ENCODE assay signal across 10 mouse cellular contexts in genomic region chr11:117314026-117314425, GRCm38 (mm10).
DNase-seq lines count a peak whose midpoint lies in the region; ATAC-seq lines count a peak whose summit lies in the region.
"Had no signal": no experiment of that assay in that cellular context is flagged by ENCODE, and none has a peak within 500 bp of the region (broad histone marks: within the 10 kb centered on the region; RNA-seq: fewer than 3 reads in every experiment).

No protein-coding gene starts in this region.

- H3K9me3 ChIP-seq in midbrain, embryonic 14.5 days (ENCODE audit: control insufficient read depth, low read length), result no peaks in the 10 kb centered on the region
- H3K9me3 ChIP-seq: heart, embryonic 15.5 days had no signal

- H3K36me3 ChIP-seq in splenic B cell, adult 2 months (ENCODE audit: control insufficient read depth, insufficient read depth, low read length, poor library complexity, severe bottlenecking), result no peaks in the 10 kb centered on the region
- H3K36me3 ChIP-seq in midbrain, embryonic 14.5 days (ENCODE audit: control insufficient read depth, insufficient read depth, low read length), result no peaks in the 10 kb centered on the region
- H3K36me3 ChIP-seq: heart, embryonic 15.5 days had no signal

- H3K4me2 ChIP-seq in midbrain, embryonic 14.5 days (ENCODE audit: low read length), result no peak overlapping the region
- H3K4me2 ChIP-seq: heart, embryonic 15.5 days had no signal

- H3K4me1 ChIP-seq in midbrain, embryonic 14.5 days (ENCODE audit: control insufficient read depth, insufficient read depth, low read length), result peaks cover 32% of the 10 kb centered on the region

- 89% methylated on average over 7 of the region's 7 CpGs for WGBS in midbrain, embryonic 14.5 days

- H3K4me3 ChIP-seq in midbrain, embryonic 14.5 days (replicated peaks; ENCODE audit: low read depth, low read length), result no peak overlapping the region
- H3K4me3 ChIP-seq: heart, embryonic 15.5 days had no signal

- DNase-seq in kidney, postnatal 10 days, result peak; percentile 44
- no peak for DNase-seq in kidney, adult 8-10 months
- peak; percentile 61 for DNase-seq in MN1 (ENCODE audit: low spot score)
- peak; percentile 88 for DNase-seq in fat pad, adult 2 months (ENCODE audit: extremely low read depth, low read depth, low spot score)
- DNase-seq in splenic B cell, adult 2 months (ENCODE audit: low read depth, low spot score), result peak; percentile 56
- no peak for DNase-seq in testis, postnatal 14 days (ENCODE audit: low spot score)
- no peak for DNase-seq in cerebellum, adult 8-10 months
- DNase-seq in midbrain, embryonic 14.5 days, result no peak
- DNase-seq: cerebellum, adult 2 months had no signal

- H3K27ac ChIP-seq in midbrain, embryonic 14.5 days (replicated peaks; ENCODE audit: low read depth, low read length), result no peak overlapping the region

- no peak overlapping the region for H3K9ac ChIP-seq in midbrain, embryonic 14.5 days (replicated peaks; ENCODE audit: low read length)
- H3K9ac ChIP-seq: heart, embryonic 15.5 days had no signal

- ATAC-seq in midbrain, embryonic 14.5 days (ENCODE audit: low FRiP score, low TSS enrichment), result no peak

- H3K27me3 ChIP-seq in splenic B cell, adult 2 months (ENCODE audit: control insufficient read depth, insufficient read depth, low read length, poor library complexity, severe bottlenecking), result no peaks in the 10 kb centered on the region
- no peaks in the 10 kb centered on the region for H3K27me3 ChIP-seq in midbrain, embryonic 14.5 days (ENCODE audit: control insufficient read depth, insufficient read depth, low read length)
- H3K27me3 ChIP-seq: heart, embryonic 15.5 days had no signal

Comparison
In these comparisons a context has a peak if more than half of its experiments do, and no peak if none do; other contexts are left out.
1. DNase-seq: peak in kidney, postnatal 10 days (single experiment), MN1 (single experiment), fat pad, adult 2 months (single experiment) and splenic B cell, adult 2 months (single experiment); none in kidney, adult 8-10 months (0 of 2), testis, postnatal 14 days (single experiment), cerebellum, adult 8-10 months (single experiment) and midbrain, embryonic 14.5 days (single experiment).